Mouse (Mus musculus): ENCODE data around the gene Pnkp.

The Pnkp gene

DNA sequence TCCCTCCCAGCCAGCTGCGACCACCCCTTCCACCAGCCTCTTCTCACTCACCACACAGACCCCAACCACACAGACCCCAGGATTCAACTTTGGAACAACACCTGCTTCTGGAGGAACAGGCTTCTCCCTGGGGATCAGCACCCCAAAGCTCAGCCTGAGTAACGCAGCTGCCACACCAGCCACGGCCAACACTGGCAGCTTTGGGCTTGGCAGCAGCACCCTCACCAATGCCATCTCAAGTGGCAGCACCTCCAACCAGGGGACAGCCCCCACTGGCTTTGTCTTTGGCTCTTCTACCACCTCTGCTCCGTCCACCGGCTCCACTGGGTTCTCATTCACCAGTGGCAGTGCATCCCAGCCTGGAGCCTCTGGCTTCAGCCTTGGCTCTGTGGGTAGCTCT lies 28.2 kb upstream of the Pnkp start:
- no peak for DNase-seq

DNA sequence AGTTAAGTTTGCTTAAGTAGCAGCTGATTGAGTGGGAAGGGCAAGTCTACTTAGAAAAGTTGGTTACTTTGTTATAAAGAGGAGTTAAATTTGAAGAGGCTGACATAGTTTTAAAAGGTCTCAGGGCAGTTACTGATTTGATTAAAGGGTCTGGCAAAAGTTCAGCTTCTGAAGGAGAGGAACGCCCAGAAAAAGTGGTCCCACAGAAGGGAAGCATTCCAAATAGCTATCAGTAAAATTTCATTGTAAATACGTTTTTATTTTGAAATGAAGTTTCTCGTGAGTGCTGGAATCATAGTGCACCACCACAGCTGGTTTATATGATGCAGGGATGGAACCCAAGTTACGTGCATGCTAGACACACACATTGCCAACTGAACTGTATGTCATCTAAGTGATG lies 24.2 kb upstream of the Pnkp start:
- no peak for DNase-seq

DNA sequence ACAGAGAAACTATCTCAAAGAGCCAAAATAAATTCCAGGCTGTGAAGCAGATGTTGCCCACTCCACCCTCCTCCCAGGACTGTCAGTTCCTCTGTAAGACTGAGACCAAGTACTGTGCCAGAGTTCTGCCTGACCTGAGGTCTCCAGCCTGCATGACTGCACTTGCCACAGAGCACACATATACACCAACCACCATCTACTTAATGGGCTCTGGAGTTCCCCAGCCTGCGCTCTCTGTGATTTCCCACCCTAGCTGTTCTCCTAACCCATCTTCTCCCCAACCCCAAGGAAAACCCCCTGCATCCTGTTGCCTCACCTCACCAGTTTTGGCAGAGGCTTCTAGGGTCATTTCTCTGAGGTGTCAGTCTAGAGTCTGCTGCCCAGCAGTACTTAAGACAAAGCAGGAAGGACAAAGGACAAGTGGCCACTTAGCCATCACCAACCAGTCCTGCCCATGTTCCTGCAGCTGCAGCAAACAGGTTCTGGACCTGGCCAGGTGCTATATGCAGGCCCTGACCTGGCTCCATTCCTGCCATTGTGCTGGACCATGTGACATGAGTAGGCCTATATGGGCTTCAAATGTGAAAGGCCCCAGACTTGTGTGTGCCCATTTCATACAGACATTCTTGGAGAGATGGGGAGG lies 21.4 kb upstream of the Pnkp start:
- DNase-seq: no peak

DNA sequence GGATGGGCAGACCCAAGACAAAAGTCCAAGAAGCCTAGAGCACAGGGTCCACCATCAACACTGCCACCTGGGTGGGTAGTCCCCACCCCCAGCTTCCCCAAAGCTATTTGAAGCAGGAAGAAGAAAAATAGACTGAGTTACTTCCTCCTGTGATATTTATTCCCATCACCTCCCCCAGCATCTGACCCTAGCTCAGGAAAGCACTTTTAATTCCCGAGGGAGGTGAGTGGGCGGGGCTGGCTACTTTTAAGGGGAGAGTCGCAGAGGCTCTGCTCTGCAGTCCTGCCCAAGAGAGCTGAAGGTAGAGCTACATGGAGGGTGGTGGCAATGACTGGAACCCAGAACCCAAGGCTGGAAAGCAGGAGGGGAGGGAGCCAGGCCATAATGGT lies 20.9 kb upstream of the Pnkp start:
- DNase-seq: no peak

DNA sequence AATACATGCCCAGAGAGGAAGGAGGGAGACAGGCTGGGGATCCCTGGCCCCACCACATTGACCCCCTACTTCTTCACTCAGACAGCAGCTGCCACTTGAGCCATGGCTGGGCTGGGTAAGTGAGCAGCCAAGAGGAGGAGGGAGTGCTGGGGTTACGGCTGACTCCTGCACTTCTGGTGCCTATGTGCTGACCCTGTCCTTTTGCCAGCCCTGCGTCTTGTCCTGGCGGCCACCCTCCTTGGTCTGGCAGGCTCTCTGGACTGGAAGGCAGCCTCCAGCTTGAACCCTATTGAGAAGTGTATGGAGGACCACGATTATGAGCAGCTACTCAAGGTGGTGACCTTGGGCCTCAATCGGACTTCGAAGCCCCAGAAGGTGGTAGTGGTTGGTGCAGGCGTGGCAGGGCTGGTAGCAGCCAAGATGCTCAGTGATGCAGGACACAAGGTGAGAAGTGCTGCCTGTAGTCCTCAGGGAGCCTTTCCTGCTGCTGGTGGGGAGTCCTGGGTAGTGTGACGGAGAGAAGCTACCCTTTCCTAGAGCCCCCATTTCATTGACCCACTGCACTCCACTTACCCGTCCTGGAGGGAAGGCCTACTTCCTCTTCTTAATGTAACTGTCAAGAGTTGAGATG lies 20.4 kb upstream of the Pnkp start:
- no peak for DNase-seq

DNA sequence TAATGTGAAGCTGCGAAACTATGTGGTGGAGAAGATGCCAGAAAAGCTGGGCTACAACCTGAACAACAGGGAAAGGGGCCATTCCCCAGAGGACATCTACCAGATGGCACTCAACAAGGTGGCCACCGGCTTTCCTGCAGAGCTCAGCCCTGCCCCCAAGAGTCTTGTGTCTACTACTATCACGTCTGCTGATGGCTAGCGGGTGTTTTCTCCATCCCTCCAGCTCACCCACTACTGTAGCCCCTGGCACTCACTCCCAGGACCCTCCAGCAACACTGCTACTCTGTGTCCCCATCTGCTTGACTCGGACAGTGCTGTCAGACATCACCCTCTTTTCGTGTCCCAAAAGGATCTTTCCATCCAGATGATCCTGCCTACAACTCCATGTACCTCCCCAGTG lies 18.9 kb upstream of the Pnkp start:
- DNase-seq: no peak

DNA sequence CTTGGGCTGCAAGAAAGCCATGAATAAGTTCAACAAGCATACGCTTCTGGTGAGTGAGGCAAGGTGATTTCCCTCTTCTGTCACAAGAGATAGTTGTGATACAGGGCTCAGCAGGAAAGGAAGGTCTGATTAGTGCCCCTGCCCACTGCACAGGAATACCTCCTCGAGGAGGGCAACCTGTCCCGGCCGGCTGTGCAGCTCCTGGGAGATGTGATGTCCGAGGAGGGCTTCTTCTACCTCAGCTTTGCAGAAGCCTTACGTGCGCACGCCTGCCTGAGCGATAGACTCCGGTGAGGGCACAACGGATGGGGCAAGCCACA lies 17.8 kb upstream of the Pnkp start:
- no peak for DNase-seq

DNA sequence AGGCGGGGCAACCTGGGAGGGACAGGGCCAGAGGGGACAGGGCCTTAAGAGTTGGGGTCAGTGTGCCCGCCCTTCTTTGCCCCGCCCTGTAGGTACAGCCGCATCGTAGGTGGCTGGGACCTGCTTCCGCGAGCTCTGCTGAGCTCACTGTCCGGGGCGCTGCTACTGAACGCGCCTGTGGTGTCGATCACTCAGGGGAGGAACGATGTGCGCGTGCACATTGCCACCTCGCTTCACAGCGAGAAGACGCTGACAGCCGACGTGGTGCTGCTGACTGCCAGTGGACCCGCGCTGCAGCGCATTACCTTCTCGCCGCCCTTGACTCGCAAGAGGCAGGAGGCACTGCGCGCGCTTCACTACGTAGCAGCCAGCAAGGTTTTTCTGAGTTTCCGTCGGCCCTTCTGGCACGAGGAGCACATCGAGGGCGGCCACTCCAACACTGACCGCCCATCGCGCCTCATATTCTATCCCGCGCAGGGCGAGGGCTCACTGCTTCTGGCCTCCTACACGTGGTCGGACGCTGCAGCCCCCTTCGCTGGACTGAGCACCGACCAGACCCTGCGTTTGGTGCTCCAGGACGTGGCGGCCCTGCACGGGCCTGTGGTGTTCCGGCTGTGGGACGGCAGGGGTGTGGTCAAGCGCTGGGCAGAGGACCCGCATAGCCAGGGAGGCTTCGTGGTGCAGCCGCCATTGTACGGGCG lies 17.3 kb upstream of the Pnkp start:
- no peak for DNase-seq

DNA sequence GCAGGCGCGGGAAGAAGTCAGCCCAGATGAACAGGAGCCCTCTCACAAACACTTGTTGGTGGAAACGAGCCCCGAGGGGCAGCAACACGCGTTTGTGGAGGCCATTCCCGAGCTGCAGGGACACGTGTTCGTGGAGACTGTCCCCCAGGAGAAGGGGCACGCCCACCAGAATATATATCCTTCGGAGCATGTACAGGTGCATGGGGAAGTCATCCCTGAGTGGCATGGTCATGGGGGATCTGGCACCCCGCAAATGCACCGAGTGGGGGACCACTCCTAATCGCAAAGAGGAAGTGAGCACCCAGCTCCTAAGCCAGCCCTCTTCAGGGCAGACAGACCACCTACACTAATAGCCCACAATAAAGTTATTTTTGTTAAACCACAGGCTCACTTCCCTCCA lies 16.5 kb upstream of the Pnkp start:
- DNase-seq: no peak

DNA sequence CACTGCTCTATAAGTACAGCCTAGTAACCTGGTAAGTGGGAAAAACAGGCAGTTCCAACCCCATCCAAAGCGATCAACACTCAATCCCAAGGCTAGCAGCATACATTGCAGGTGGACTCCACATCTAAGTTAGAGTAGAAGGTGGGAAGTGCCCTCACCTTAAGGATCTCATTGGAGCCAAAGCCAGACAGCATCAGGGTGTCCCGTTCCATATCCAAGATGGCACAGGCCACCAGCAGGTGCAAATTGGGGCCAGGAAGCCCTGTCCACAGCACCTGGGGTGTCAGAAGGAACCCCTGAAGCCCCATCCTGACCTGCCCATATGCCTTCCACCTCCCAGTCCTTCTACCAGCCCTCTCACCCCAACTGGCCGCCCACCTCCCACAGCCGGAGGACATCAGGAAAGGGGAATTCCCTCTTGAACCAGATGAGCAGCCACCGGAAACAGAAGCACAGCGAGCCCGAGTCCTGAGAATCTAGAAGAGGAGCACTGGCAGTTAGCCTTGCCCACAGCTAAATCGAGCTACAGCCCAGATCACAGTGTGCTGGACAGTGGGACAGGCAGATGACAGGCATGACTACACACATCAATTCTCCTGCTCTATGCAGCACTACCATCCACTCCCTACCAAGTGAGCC lies 15.0 kb upstream of the Pnkp start:
- DNase-seq: no peak

DNA sequence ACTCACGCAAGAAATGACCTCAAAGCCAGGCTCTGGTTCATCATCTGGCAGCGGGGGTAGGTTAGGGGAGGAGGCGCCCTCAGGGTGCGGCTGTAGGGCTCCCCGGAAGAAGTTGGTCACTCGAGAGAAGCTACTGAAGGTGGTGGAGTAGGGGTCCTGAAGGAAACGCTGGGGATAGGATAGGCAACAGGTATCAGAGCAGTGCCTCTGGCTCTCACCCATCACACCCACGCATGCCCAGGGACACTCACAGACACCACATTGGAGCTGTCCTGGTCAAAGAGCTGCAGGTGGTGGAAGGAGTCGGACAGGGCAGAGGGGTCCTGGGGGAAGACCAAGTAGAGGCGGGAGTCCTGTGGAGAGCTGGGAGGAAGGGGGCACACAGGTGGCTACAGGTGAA lies 11.9 kb upstream of the Pnkp start:
- DNase-seq: no peak

DNA sequence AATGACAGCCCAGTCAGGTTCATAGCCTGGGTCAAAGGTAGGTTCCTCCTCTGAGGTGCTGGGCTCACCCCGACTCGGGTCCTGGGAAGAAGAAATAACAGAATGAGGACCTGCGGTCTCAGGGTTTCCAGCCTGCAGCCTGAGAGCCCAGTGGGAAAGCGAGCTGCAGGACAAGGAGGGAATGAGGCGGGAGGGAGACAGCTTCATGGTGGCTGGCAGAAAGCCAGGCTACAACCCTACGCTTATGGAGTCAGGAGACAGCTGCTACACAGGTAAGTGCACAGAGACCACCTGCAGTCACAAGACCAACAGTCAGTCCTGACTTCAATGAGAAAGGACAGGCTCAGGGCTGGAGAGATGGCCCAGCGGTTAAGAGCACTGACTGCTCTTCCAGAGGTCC lies 10.1 kb upstream of the Pnkp start:
- no peak for DNase-seq

DNA sequence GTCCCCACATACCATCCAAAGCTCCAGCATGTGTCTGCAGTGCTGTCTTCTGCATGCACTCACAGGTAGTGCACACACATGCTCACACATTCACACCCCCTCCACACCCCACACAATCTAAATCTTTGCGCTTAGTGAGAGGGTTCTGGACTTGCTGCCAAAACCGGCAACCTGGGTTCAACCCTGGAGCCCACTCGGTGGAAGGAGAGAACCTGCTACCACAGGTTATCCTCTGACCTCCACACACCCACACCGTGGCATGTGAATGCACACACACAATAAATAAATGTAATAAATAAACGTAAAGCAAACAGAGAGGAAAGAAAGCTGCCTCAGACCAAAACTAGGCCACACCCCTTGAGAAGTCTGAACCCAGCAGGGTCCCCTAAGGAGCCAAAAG lies 9.2 kb upstream of the Pnkp start:
- DNase-seq: no peak

DNA sequence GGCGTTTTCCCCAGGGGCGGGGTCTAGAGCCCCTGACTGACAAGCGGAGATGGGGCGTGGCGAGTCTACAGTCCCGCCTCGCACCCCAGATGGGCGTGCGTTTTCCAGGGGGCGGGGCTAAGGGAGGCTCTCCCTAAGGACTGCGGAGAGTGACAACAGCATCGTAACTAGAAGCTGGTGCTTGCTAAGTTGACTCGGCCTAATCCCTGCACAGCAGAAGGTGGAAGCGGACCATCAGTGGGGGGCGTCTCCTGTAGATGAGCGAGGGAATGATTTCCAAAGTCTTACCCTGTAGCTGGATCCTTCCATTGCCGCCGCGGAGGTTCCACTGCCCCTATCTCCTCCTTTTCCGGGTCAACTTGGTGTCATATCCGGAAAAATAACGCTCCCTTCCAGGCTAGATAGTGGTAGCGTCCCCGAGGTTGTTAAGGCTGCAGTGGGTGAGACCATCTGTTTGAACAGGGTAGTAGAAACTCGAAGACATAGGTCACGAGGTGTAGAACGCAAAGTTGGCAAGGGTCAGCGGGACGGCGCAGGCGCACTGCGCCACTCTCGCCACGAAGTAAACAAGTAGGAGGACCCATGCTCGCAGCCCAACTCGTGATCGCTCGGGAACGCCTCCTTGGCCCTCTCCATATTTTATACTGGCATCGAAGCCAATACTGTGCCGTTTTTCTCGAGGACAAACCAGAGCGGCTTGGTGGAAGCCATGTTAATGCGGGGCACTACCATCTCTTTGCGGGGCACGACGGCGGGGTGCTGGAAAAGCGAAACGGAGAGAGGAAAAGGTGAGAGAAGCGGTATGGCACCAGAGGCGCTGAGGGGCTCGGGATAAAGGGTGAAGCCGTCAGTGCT lies 8.2 kb upstream of the Pnkp start, which contains the start of the genes Akt1s1 and Tbc1d17:
Akt1s1 (plus strand) TSS at position 431 of the 855 bp plus-strand sequence.
Tbc1d17 (minus strand) TSS at position 519 of the 855 bp plus-strand sequence.
- DNase-seq: peak; percentile 100

DNA sequence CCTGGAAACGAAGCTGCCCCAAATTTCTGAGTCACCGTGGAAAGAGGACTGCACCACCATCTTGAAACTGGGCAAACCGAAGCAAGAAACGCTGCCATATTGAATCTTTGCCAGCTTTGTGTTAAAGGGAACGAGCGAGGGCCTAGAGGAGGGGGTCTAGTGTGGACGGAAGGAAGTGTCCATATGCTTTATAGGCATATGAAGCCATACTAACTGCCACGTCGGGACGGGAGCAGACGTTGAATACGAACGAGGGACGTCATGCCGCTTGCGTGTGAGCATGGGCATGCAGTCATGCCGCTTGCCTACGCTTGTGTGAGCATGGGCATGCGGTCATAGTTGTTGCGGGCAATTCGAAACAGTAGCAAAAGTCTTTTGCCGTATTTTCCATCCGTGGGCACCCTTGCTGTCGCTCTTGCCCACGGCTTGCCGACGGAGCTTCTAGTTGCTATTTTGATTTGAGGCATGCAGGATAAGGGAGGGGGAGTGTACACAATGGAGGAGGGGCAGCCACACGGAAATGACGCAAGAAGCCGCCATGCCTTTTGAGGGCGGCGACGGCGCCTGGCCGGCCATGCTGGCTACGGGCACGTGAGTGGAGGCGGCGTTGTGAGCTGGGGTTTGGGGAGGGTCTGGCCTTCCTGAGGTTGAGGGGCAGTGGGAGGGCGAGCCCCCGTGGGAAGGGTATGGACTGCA lies 7.4 kb upstream of the Pnkp start:
- DNase-seq: peak; percentile 91 to 92

DNA sequence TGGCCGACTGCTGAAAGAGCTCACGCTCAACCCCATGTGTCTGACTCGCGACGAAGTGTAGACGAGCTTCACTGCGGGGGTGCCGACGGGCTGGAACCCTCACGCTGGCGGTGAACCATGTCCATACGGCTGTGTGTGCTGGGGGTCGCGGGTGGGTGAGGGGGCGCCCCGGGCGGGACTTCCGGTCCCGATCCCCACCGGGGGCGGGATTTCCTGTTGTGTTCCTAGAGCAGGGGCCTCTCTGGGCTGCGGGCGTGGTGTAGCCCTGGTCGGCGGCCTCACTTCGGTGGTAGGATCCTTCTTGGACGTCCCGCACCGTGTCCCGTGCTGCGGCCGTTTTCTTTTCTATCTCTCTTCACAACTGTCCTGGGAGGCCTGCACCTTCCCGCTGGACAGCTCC lies 6.8 kb upstream of the Pnkp start:
- DNase-seq: peak; percentile 71 to 74

DNA sequence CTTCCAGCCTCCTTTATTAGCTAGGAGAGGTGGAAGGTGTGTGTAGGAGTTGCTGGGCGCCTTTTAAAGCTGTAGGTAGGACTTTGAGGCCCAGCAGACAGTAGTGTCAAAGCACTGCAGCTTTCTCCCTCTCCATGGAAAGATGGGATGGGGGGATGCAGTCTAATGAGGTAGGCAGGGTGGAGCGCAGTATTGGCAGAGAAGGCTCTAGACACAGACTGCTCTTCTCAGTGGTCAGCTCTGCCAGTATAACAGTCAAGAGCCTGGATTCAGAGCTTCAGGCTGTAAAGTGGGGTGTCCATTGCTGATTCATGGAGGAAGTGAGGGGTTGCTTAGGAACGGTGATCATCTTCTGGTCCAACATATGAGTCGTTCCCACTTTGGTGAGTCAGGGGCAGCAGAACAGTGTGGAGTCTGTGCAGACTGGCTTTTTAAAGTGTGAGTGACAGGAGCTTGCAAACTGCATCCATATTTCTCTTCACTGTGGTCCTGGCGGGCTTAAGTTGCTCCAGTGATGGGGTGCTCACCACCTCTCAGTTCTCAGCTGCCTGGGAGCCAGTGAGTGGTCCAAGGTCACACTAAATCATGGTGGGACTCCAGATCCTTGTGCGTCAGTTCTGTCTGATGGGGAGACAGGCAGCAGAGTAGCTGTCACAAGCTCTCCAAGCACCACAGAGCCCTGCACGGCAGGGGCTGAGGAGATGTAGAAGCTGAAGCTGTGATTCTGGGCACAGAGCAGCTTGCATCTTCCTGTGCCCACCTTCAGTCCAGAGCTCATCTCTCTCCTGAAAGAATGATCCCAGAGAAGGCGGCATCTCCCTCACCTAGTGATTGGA lies 5.9 kb upstream of the Pnkp start:
- peak in 1 of 2 experiments; percentile 17 for DNase-seq

DNA sequence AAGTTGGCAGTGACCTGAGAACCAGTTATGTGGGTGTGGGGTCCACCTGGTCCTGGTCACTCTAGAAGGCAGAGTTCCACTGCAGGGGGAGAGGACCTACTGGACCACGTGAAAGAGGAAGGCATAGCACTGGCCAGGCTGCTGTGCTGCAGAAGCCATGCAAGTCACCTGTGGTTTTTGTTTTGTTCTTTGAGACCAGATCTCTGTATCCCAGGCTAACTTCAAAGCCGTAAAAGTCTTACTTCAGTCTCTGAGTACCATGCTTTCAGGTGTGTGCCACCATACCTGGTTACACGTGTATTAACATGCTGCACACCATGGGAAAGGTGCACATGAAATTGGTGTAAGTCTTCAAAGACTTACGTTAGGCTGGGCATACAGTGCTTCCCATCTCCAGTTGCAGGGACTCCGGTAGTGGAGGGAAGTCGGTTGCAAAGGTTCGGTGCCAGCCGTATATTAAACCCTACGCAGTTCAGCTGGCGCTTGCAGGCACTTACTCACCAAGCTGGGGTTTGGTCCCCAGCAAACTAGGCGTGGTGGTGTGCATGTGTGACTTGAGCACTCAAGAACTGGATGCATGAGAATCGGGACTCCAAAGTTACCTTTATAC lies 5.2 kb upstream of the Pnkp start:
- DNase-seq: no peak

DNA sequence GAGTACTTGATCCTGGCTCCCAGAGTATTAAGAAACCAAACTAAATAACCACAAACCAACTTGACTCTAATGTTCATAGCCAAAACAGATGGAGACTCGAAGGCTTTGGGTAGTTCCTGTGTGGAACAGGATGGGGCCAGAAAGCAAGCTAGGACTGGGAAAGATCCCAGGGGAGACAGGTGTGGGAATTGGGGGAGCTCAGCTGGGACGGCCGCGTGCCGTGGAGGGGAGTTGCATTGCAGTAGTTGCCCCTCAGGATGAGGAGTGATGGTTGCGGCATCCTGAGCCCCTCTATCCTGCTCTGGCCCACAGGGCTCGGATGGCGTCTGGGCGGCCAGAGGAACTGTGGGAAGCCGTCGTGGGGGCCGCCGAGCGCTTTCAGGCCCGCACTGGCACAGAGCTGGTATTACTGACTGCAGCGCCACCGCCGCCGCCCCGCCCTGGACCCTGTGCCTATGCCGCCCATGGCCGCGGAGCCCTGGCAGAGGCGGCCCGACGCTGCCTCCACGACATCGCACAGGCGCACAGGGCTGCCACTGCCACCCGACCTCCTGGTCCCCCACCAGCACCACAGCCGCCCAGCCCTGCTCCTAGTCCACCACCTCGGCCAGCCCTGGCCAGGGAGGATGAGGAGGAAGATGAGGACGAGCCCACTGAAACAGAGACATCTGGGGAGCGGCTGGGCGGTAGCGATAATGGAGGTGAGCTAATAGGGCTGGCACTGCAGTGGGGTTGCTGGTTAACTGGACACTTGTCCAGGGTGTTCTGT lies 4.5 kb upstream of the Pnkp start:
- no peak for DNase-seq

DNA sequence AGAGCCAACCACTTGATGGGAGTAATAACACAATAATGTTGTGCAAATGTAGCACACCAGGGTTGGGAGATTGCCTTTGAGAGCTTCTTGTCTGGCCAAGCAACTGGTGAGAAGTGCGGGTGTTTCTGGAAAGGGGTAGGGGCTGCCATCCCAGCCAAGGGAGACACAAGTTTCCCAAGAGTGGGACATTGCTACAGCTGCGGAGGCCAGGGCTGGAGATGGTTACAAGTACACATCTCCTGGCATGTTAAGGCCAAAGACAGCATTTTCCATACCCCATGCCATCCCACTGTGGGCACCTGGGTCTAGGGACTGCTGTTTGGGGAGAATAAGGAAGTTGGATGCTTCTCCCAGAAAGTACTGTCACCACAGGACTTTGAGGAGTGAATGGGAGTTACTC lies 3.9 kb upstream of the Pnkp start:
- no peak for DNase-seq

Data from kidney, adult 8-10 months (tissue).